Mouse (Mus musculus) Patski (cell line): ENCODE data around the gene Cep104. TPM values are rescaled to one million over a fixed set of nuclear protein-coding genes. Genes with fewer than 3 reads are reported as not detected.

Experiments used
- ATAC-seq: fragments of 100-300 bp; one replicate; pipeline ENCODE4 v1.8.0; 2021
- CTCF ChIA-PET: fragments of 350-600 bp; sonication (Branson Sonifier 250); formaldehyde crosslinking; loops from one replicate; lab custom pipeline; 2022; ENCODE audit warnings: inconsistent platforms; lab: Charles Lee
- POLR2A ChIA-PET: fragments of 350-600 bp; sonication (Branson Sonifier 250); formaldehyde crosslinking; loops from one replicate; lab custom pipeline; 2022; ENCODE audit warnings: antibody characterized with exemption, inconsistent platforms; lab: Charles Lee
- DNase-seq: peaks from one replicate; pipeline ENCODE4 v3.0.0-alpha.2; 2011; ENCODE audit warnings: low read depth, low spot score
- H3K27me3 ChIP-seq: fragments of 371-371 bp; one replicate; pipeline ENCODE4 v1.5.1; 2021
- CTCF ChIP-seq: fragments of 100-300 bp; IDR thresholded peaks from one replicate; pipeline ENCODE4 v1.5.1; 2021
- in situ Hi-C: fragments of 300-500 bp; cut with MboI; formaldehyde crosslinking; loops from 3 replicates; pipeline ENCODE4 v1.11.1; 2018; ENCODE audit warnings: low pct_unique_long_range_greater_than_20kb, mixed read lengths
- polyA plus RNA-seq: library from polyadenylated mRNA; unstranded; gene quantifications from one replicate; pipeline ENCODE4 v1.2.3, GENCODE M21; 2021

Cep104 gene
- polyA plus RNA-seq, 1 experiment from 2014 or later: 19.2 TPM

DNA sequence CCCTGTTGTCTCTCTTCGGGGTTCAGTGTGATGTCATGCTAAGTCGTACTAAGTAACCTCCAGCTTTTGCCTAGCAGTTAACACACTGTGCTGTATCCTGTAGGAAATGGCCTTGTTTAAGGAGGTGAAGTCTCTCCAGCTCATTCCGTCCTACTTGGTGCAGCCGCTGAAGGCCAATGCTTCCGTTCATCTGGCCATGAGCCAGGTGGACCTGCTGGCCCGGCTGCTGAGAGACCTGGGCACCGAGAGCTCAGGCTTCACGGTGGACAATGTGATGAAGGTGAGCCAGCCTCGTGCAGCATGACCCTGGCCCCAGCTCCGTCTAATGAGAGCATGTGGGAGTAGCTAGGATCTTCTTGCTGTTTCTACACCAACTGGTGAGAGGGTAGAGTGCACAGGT lies 17.7 kb downstream of the Cep104 start:
- no peak for TF ChIP-seq CTCF
- no peak for DNase-seq
- ATAC-seq: no peak
- in situ Hi-C loops: no loop called here
- ChIA-PET CTCF (no interaction called here), POLR2A (no interaction called here)
- H3K27me3 ChIP-seq: no peaks in the 10 kb centered on the region

GRCm38 (mm10) chr4:153993505-153993904 lies 18.5 kb downstream of the Cep104 start:
- no peak for DNase-seq
- H3K27me3 ChIP-seq: no peaks in the 10 kb centered on the region
- in situ Hi-C loops: no loop called here
- TF ChIP-seq CTCF: no peak
- ChIA-PET POLR2A (no interaction called here), CTCF (no interaction called here)
- no peak for ATAC-seq

GRCm38 (mm10) chr4:154005488-154005887 lies 30.5 kb downstream of the Cep104 start:
- ATAC-seq (no peak), DNase-seq (no peak)
- POLR2A ChIA-PET: no interaction called here
- in situ Hi-C loops: no loop called here
- H3K27me3 ChIP-seq: no peaks in the 10 kb centered on the region
- no peak for TF ChIP-seq CTCF
- CTCF ChIA-PET: interaction anchor here (0.5 to 0.9 kb wide), 2 partner anchors 10 to 85 kb away, joined by 3 read pairs; no protein-coding TSS in a partner anchor

GRCm38 (mm10) chr4:154006264-154006663 lies 31.3 kb downstream of the Cep104 start:
- ChIA-PET CTCF (interaction anchor here (0.5 to 0.9 kb wide), 2 partner anchors 11 to 84 kb away, joined by 3 read pairs; no protein-coding TSS in a partner anchor), POLR2A (no interaction called here)
- H3K27me3 ChIP-seq: no peaks in the 10 kb centered on the region
- DNase-seq: no peak
- ATAC-seq: no peak
- TF ChIP-seq CTCF: no peak
- in situ Hi-C loops: no loop called here

GRCm38 (mm10) chr4:154007759-154008158 lies 32.8 kb downstream of the Cep104 start:
- DNase-seq: no peak
- ATAC-seq: no peak
- no peaks in the 10 kb centered on the region for H3K27me3 ChIP-seq
- in situ Hi-C loops: no loop called here
- TF ChIP-seq CTCF: no peak
- CTCF ChIA-PET: no interaction called here
- POLR2A ChIA-PET: no interaction called here

DNA sequence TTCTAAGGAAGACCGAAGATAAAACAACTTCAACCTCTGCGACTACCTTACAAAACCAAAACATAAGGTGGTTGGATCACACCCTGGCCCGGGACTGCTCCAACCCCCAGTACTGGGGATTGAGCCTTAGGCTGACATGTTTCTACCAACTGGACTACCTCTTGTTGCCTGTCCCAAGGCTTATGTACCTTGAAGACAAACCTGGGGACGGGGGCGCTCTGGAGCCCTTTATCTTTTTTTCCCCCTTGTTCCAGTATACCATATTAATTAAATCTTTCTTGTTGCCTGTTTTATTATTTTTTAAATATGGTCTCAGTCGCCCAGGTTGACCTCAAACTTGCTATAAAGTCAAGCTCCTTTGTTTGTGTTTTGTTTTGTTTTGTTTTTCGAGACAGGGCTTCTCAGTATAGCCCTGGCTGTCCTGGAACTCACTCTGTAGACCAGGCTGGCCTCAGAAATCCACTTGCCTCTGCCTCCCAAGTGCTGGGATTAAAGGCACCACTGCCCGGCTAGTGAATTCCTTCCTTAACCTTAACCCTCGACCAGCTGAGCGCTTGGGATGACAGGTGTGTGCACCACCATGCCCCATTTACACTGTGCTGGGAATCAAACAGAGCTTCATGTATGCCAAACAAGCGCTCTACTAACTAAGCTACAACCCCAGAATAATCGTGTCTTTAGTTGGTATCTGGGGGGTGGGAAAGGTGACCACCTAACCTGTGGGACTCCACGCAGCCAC lies 36.1 kb downstream of the Cep104 start:
- POLR2A ChIA-PET: interaction anchor here (0.7 to 1.5 kb wide), 4 partner anchors 8 to 14 kb away, joined by 3 to 11 read pairs (median 4); no protein-coding TSS in a partner anchor
- peak; percentile 45 for ATAC-seq
- H3K27me3 ChIP-seq: no peaks in the 10 kb centered on the region
- no peak for DNase-seq
- TF ChIP-seq CTCF: no peak
- in situ Hi-C loops: no loop called here
- CTCF ChIA-PET: interaction anchor here (2.1 kb wide), 1 partner anchor 8 kb away, joined by 8 read pairs; no protein-coding TSS in a partner anchor

DNA sequence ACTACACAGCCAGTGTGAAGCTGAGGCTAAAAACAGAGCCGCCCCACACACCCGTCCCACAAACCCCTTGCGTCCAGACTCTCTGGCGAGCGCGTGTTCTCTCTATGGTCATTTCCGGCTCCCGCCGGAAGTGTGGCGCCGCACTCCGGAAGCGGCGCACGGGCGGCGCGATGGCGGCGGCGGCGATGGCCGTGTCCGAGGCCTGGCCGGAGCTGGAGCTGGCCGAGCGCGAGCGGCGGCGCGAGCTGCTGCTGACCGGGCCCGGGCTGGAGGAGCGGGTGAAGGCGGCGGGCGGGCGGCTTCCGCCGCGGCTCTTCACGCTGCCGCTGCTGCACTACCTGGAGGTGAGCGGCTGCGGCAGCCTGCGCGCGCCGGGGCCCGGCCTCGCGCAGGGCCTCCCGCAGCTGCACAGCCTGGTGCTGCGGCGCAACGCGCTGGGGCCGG lies 36.7 kb downstream of the Cep104 start, which contains the start of gene Lrrc47:
Gene Lrrc47 (plus strand): TSS at position 86 of the 444 bp plus-strand sequence.
- DNase-seq (no peak), ATAC-seq (peak; percentile 96)
- no peak for TF ChIP-seq CTCF
- CTCF ChIA-PET: interaction anchor here (2.1 kb wide), 1 partner anchor 8 kb away, joined by 8 read pairs; no protein-coding TSS in a partner anchor
- H3K27me3 ChIP-seq: no peaks in the 10 kb centered on the region
- in situ Hi-C loops: no loop called here
- POLR2A ChIA-PET: interaction anchor here (0.7 to 1.5 kb wide), 3 partner anchors 8 to 14 kb away, joined by 3 to 11 read pairs (median 5); no protein-coding TSS in a partner anchor

- ChIA-PET CTCF (interaction anchor here (2.1 kb wide), 1 partner anchor 7 kb away, joined by 8 read pairs; no protein-coding TSS in a partner anchor), POLR2A (interaction anchor here (1.3 to 1.5 kb wide), 2 partner anchors 10 to 13 kb away, joined by 5 to 11 read pairs; no protein-coding TSS in a partner anchor)
- TF ChIP-seq CTCF: no peak
- DNase-seq (no peak), ATAC-seq (peak; percentile 19)
- H3K27me3 ChIP-seq: no peaks in the 10 kb centered on the region
- in situ Hi-C loops: no loop called here
Observed at GRCm38 (mm10) chr4:154012132-154012882, 37.3 kb downstream of the Cep104 start.

GRCm38 (mm10) chr4:154015476-154015875 lies 40.5 kb downstream of the Cep104 start:
- POLR2A ChIA-PET: no interaction called here
- CTCF ChIA-PET: no interaction called here
- ATAC-seq (no peak), DNase-seq (no peak)
- H3K27me3 ChIP-seq: no peaks in the 10 kb centered on the region
- TF ChIP-seq CTCF: no peak
- in situ Hi-C loops: no loop called here

DNA sequence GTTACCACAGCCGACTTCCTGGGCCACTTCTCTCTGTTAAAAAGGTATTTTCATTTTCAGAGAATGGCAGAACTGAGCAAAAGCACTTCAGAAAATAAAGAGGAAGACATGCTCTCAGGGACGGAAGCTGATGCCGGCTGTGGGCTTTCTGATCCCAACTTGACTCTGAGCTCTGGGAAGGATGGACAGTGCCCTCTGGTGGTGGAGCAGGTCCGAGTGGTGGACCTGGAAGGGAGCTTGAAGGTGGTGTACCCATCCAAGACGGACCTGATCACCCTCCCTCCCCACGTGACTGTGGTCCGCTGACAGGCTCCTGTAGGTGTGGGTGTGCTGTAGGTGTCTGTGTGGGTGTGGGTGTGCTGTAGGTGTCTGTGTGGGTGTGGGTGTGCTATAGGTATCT lies 44.6 kb downstream of the Cep104 start:
- DNase-seq: no peak
- no peak for TF ChIP-seq CTCF
- no peak for ATAC-seq
- ChIA-PET POLR2A (no interaction called here), CTCF (interaction anchor here (1.3 kb wide), 1 partner anchor 9 kb away, joined by 8 read pairs; the partner anchor contains the start of gene Lrrc47)
- H3K27me3 ChIP-seq: no peaks in the 10 kb centered on the region
- in situ Hi-C loops: no loop called here
